Mouse (Mus musculus): ENCODE measurements around the gene Nmral1.

DNA sequence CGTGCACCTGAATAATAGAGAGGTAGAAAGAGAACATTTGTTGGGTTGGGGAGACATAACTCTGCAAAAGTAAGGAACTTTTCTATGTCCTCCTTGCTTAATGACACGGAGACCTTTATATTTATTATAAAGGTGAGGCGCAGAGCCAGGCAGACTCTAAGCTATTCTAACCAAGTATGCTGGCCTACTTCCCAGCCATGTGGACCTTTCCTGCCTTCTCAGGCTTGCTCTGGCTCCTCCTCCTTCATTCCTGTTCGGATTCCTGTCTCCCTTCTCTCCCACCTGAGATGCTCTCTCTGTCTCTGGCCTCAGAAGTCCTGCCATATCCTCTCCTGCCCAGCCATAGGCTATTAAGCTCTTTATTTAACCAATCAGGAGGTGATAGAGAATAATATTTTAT is 6.1 kb upstream of the Nmral1 start:
- no peak for TF ChIP-seq EP300 (IDR thresholded peaks at IDR 0.05; ENCODE audit: low read depth)
- no peak for TF ChIP-seq CTCF (IDR thresholded peaks at IDR 0.05; ENCODE audit: low read depth)
